Mouse (Mus musculus): ENCODE data around the gene Wasf2. TPM values are rescaled to one million over a fixed set of nuclear protein-coding genes. Genes with fewer than 3 reads are reported as not detected.

Wasf2 gene
- polyA plus RNA-seq, 1 experiment, result 62.0 TPM

DNA sequence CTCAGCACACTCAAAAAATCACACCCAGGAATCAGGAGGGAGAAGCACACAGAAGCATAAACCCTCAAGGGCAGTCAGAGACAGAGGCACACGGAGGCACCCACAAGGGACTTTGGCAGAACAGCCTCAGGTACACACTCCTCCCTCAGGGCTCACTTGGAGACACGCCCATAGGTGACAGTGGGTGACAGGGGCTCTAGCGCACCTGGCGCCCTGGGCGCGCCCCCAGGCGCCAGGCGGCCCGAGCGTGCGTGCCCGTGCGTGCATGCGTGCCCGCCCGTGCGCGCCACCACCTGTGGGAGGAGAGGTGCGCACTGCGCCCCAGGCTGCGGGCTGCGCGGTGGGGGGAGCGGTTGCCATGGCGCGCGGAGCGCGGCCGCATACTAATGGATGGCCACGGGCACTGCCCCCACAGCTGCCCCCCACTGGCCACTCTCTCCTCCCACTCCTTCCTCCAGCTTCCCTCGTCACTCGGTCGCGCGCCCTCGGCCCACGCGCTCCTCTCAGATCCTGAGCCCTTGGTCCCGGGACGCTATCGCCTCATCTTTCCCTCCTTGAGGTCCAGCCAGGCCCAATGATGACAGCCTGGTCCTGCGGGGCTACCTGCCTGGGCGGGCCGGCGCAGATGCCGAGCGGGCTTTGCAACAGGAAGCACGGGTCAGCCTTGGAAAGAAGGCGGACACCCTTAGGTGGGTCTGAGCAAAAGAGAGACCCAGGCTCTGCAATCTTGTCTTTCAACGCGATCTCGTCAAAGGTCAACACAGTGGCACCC is 45.1 kb upstream of the Wasf2 start:
- no peak overlapping the region for H3K4me3 ChIP-seq
- H3ac ChIP-seq (ENCODE audit: control insufficient read depth, insufficient read length), result no peak overlapping the region

DNA sequence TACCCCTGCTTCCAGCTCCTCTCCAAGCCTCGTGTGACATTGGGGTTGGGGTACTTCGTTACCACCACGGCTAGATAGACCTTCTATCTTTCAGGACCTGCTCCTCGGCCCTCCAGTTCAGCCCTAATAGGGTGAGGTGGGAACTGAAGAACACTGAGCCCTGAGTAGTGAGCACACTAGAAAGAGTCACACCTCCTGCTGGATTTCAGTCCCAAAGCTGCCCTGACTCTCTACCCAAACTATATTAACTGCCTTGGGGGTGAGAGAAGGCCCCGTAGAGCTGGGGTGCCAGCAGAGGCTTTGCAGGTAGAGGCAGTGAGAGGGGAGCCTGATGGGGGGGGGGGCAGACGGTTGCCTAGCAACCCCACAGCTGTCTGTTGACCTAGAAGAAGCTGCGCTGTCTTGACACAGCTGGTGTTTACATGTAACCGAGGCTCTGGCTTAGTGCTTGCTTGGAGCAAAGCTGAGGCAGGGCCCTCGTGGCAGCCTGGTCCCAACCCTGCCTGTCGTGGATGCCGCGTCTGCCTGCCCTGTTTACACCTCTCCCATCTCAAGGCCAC is 44.4 kb upstream of the Wasf2 start:
- Histone ChIP-seq H3K4me3 (no peak overlapping the region), H3K4me2 (ENCODE audit: low read depth) (no peak overlapping the region), H3ac (ENCODE audit: control insufficient read depth, insufficient read length) (no peak overlapping the region), H3K27me3 (ENCODE audit: control insufficient read depth, insufficient read depth, insufficient read length) (no peaks in the 10 kb centered on the region), H3K79me2 (ENCODE audit: control insufficient read depth, insufficient read depth) (no peaks in the 10 kb centered on the region), H3K36me3 (ENCODE audit: control insufficient read depth, insufficient read depth) (no peaks in the 10 kb centered on the region)
- TF ChIP-seq MYOG (IDR thresholded peaks at IDR 0.05; ENCODE audit: control insufficient read depth in 1 of 3, insufficient read depth in 1 of 3, insufficient read length in 2 of 3, low read depth in 2 of 3), result peak in 1 of 3 experiments; percentile 9
- TF ChIP-seq MYOD1 (IDR thresholded peaks at IDR 0.05; ENCODE audit: control insufficient read depth in 1 of 3, insufficient read length in 2 of 3, low read depth in 2 of 3), result peak in 1 of 3 experiments; percentile 4
- no peak for TF ChIP-seq SRF (IDR thresholded peaks at IDR 0.05; ENCODE audit: control insufficient read depth, insufficient read length, low read depth)
- no peak for TF ChIP-seq POLR2AphosphoS2 (IDR thresholded peaks at IDR 0.05; ENCODE audit: insufficient read length, low read depth)

More for the DNA sequence above, 45.1 kb upstream of the Wasf2 start:
- TF ChIP-seq MYOG (IDR thresholded peaks at IDR 0.05; ENCODE audit: control insufficient read depth in 1 of 3, insufficient read depth in 1 of 3, insufficient read length in 2 of 3, low read depth in 2 of 3) (no peak), POLR2AphosphoS2 (IDR thresholded peaks at IDR 0.05; ENCODE audit: insufficient read length, low read depth) (peak; percentile 84), MYOD1 (IDR thresholded peaks at IDR 0.05; ENCODE audit: control insufficient read depth in 1 of 3, insufficient read length in 2 of 3, low read depth in 2 of 3) (peak in 1 of 3 experiments; percentile 26)
- Histone ChIP-seq H3K79me2 (ENCODE audit: control insufficient read depth, insufficient read depth) (no peaks in the 10 kb centered on the region), H3K27me3 (ENCODE audit: control insufficient read depth, insufficient read depth, insufficient read length) (no peaks in the 10 kb centered on the region), H3K4me2 (ENCODE audit: low read depth) (peak overlapping the region; percentile 28), H3K36me3 (ENCODE audit: control insufficient read depth, insufficient read depth) (peaks cover 5% of the 10 kb centered on the region)

- Histone ChIP-seq H3K27me3 (ENCODE audit: control insufficient read depth, insufficient read depth, insufficient read length) (no peaks in the 10 kb centered on the region), H3K79me2 (ENCODE audit: control insufficient read depth, insufficient read depth) (no peaks in the 10 kb centered on the region), H3K4me3 (no peak overlapping the region), H3ac (ENCODE audit: control insufficient read depth, insufficient read length) (no peak overlapping the region), H3K36me3 (ENCODE audit: control insufficient read depth, insufficient read depth) (no peaks in the 10 kb centered on the region), H3K4me2 (ENCODE audit: low read depth) (peak overlapping the region; percentile 9)
- no peak for TF ChIP-seq MYOG (IDR thresholded peaks at IDR 0.05; ENCODE audit: control insufficient read depth in 1 of 3, insufficient read depth in 1 of 3, insufficient read length in 2 of 3, low read depth in 2 of 3)
- peak; percentile 17 for TF ChIP-seq USF1 (IDR thresholded peaks at IDR 0.05; ENCODE audit: low read depth)
- peak; percentile 22 for TF ChIP-seq POLR2AphosphoS2 (IDR thresholded peaks at IDR 0.05; ENCODE audit: insufficient read length, low read depth)
- no peak for TF ChIP-seq MAX (IDR thresholded peaks at IDR 0.05; ENCODE audit: low read depth)
- TF ChIP-seq POLR2A (IDR thresholded peaks at IDR 0.05; ENCODE audit: insufficient read length, low read depth), result no peak
These were observed 43.1 kb upstream of the Wasf2 start for GRCm38 (mm10) chr4:133087177-133087714.

DNA sequence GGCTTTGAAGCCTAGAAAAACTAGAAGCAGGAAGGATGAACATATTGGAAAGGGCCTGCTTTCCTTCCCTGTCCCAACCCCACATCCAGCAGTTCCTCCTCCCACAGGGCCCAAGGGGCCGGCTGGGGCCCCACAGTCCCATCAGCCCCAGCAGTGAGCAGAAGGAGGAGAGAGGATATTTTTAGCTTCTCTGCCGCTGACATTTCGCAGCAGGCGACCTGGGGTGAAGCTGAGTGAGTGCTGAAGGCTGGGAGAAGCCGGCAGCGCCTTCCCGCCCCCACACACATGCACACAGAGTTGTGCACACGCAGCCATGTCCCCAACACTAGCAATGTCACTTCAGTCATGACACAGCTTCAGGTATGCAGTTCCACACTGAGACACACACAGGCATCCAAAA is 42.5 kb upstream of the Wasf2 start:
- no peak overlapping the region for H3K4me3 ChIP-seq
- H3K27me3 ChIP-seq (ENCODE audit: control insufficient read depth, insufficient read depth, insufficient read length), result no peaks in the 10 kb centered on the region
- H3K4me2 ChIP-seq (ENCODE audit: low read depth), result peak overlapping the region; percentile 9
- TF ChIP-seq MYOD1 (IDR thresholded peaks at IDR 0.05; ENCODE audit: control insufficient read depth in 1 of 3, insufficient read length in 2 of 3, low read depth in 2 of 3) (peak in 1 of 3 experiments; percentile 20), POLR2A (IDR thresholded peaks at IDR 0.05; ENCODE audit: insufficient read length, low read depth) (no peak), TCF12 (IDR thresholded peaks at IDR 0.05; ENCODE audit: insufficient read depth, poor library complexity, severe bottlenecking) (no peak), POLR2AphosphoS2 (IDR thresholded peaks at IDR 0.05; ENCODE audit: insufficient read length, low read depth) (peak; percentile 73)
- no peaks in the 10 kb centered on the region for H3K79me2 ChIP-seq (ENCODE audit: control insufficient read depth, insufficient read depth)
- H3K36me3 ChIP-seq (ENCODE audit: control insufficient read depth, insufficient read depth), result no peaks in the 10 kb centered on the region
- H3ac ChIP-seq (ENCODE audit: control insufficient read depth, insufficient read length), result no peak overlapping the region

- H3K4me2 ChIP-seq (ENCODE audit: low read depth), result no peak overlapping the region
- no peak overlapping the region for H3ac ChIP-seq (ENCODE audit: control insufficient read depth, insufficient read length)
- no peaks in the 10 kb centered on the region for H3K36me3 ChIP-seq (ENCODE audit: control insufficient read depth, insufficient read depth)
- H3K27me3 ChIP-seq (ENCODE audit: control insufficient read depth, insufficient read depth, insufficient read length), result no peaks in the 10 kb centered on the region
- no peaks in the 10 kb centered on the region for H3K79me2 ChIP-seq (ENCODE audit: control insufficient read depth, insufficient read depth)
- TF ChIP-seq MAX (IDR thresholded peaks at IDR 0.05; ENCODE audit: low read depth) (no peak), USF1 (IDR thresholded peaks at IDR 0.05; ENCODE audit: low read depth) (no peak), MYOG (IDR thresholded peaks at IDR 0.05; ENCODE audit: control insufficient read depth in 1 of 3, insufficient read depth in 1 of 3, insufficient read length in 2 of 3, low read depth in 2 of 3) (no peak), POLR2AphosphoS2 (IDR thresholded peaks at IDR 0.05; ENCODE audit: insufficient read length, low read depth) (no peak), MYOD1 (IDR thresholded peaks at IDR 0.05; ENCODE audit: control insufficient read depth in 1 of 3, insufficient read length in 2 of 3, low read depth in 2 of 3) (no peak), E2F4 (IDR thresholded peaks at IDR 0.05; ENCODE audit: insufficient read depth) (no peak), TCF12 (IDR thresholded peaks at IDR 0.05; ENCODE audit: insufficient read depth, poor library complexity, severe bottlenecking) (no peak), POLR2A (IDR thresholded peaks at IDR 0.05; ENCODE audit: insufficient read length, low read depth) (no peak)
- H3K4me3 ChIP-seq, result no peak overlapping the region
These were observed 41.0 kb upstream of the Wasf2 start for GRCm38 (mm10) chr4:133089319-133089718.

Measured in myocyte (in vitro differentiated cells).